14 mouse cellular contexts compared by ENCODE assay signal in genomic region chr15:67636155-67636554, GRCm38 (mm10).
DNase-seq lines count a peak whose midpoint lies in the region; ATAC-seq and TF ChIP-seq lines count a peak whose summit lies in the region.
"Had no signal": no experiment of that assay in that cellular context is flagged by ENCODE, and none has a peak within 500 bp of the region (broad histone marks: within the 10 kb centered on the region; RNA-seq: fewer than 3 reads in every experiment).

No protein-coding gene starts in this region.

- WGBS in heart, embryonic 12.5 days: 14% methylated on average over 1 of the region's 1 CpGs

- H3K4me3 ChIP-seq in heart, embryonic 12.5 days: no peak overlapping the region
- no peak overlapping the region for H3K4me3 ChIP-seq in bone marrow macrophage, adult 2 months (ENCODE audit: insufficient read depth, low read length)
- H3K4me3 ChIP-seq: neural tube, embryonic 13.5 days; stomach, embryonic 15.5 days had no signal

- no peaks in the 10 kb centered on the region for H3K4me1 ChIP-seq in heart, embryonic 12.5 days (replicated peaks)
- peaks cover 10% of the 10 kb centered on the region for H3K4me1 ChIP-seq in bone marrow macrophage, adult 2 months (ENCODE audit: control insufficient read depth, insufficient read depth, low read length)
- H3K4me1 ChIP-seq: stomach, embryonic 15.5 days had no signal

- DNase-seq in adrenal gland, adult 8-10 months: peak; percentile 4
- DNase-seq in adrenal gland, postnatal 4 days (ENCODE audit: low spot score in 2 of 2): no peak
- DNase-seq in heart, adult 11 months: peak; percentile 94
- DNase-seq in lung, postnatal 14 days: peak; percentile 19
- no peak for DNase-seq in embryo, embryonic 10.5 days (ENCODE audit: low spot score)
- DNase-seq in ovary, adult 18-20 months (ENCODE audit: low spot score): no peak
- DNase-seq: forebrain, postnatal 0 days; layer of hippocampus, adult 9-11 months; thymus, postnatal 36 days had no signal

- no peaks in the 10 kb centered on the region for H3K27me3 ChIP-seq in heart, embryonic 12.5 days (replicated peaks)
- H3K27me3 ChIP-seq: neural tube, embryonic 13.5 days; stomach, embryonic 15.5 days had no signal

- no peak overlapping the region for H3K27ac ChIP-seq in heart, embryonic 12.5 days (ENCODE audit: poor library complexity, severe bottlenecking)
- H3K27ac ChIP-seq in bone marrow macrophage, adult 2 months (ENCODE audit: insufficient read depth, low read depth, low read length): peak overlapping the region; percentile 60
- H3K27ac ChIP-seq: kidney, postnatal 0 days; neural tube, embryonic 13.5 days; stomach, embryonic 15.5 days had no signal

- ATAC-seq in heart, embryonic 12.5 days (ENCODE audit: insufficient number of reproducible peaks, low FRiP score): no peak
- ATAC-seq: forebrain, postnatal 0 days had no signal

- TF ChIP-seq POLR2A in bone marrow macrophage, adult 2 months (IDR thresholded peaks at IDR 0.05; ENCODE audit: borderline replicate concordance, low read depth, low read length): no peak

- no peak overlapping the region for H3K9ac ChIP-seq in heart, embryonic 12.5 days
- H3K9ac ChIP-seq: forebrain, postnatal 0 days; neural tube, embryonic 13.5 days; stomach, embryonic 15.5 days had no signal

- H3K4me2 ChIP-seq in heart, embryonic 12.5 days: no peak overlapping the region
- H3K4me2 ChIP-seq: neural tube, embryonic 13.5 days; stomach, embryonic 15.5 days had no signal

- TF ChIP-seq CTCF in bone marrow macrophage, adult 2 months (IDR thresholded peaks at IDR 0.05; ENCODE audit: low read depth, low read length): no peak

- H3K36me3 ChIP-seq in heart, embryonic 12.5 days: no peaks in the 10 kb centered on the region
- H3K36me3 ChIP-seq: neural tube, embryonic 13.5 days; stomach, embryonic 15.5 days had no signal

- no peaks in the 10 kb centered on the region for H3K9me3 ChIP-seq in heart, embryonic 12.5 days (replicated peaks)
- H3K9me3 ChIP-seq: neural tube, embryonic 13.5 days; stomach, embryonic 15.5 days had no signal

Comparison
In these comparisons a context has a peak if more than half of its experiments do, and no peak if none do; other contexts are left out.
1. DNase-seq: peak in adrenal gland, adult 8-10 months (single experiment), heart, adult 11 months (single experiment) and lung, postnatal 14 days (single experiment); none in adrenal gland, postnatal 4 days (0 of 2), embryo, embryonic 10.5 days (single experiment) and ovary, adult 18-20 months (single experiment).